Mouse (Mus musculus) myocyte (in vitro differentiated cells): ENCODE data around the gene Hadhb.

ENCODE experiments used
- CEBPB ChIP-seq: IDR thresholded peaks from 2 replicates; pipeline ENCODE4 v1.6.1; 2011; ENCODE audit warnings: mild to moderate bottlenecking, moderate library complexity; ENCODE audit not compliant: poor library complexity, insufficient read depth, severe bottlenecking
- E2F4 ChIP-seq: IDR thresholded peaks from one replicate; pipeline ENCODE4 v1.6.1; 2011; ENCODE audit warnings: mild to moderate bottlenecking, control low read depth, moderate library complexity; ENCODE audit not compliant: insufficient read depth
- MAX ChIP-seq: IDR thresholded peaks from one replicate; pipeline ENCODE4 v1.6.1; 2011; ENCODE audit warnings: low read depth, mild to moderate bottlenecking, control low read depth
- MYOD1 ChIP-seq, 3 experiments: IDR thresholded peaks; one replicate each; pipeline ENCODE4 v1.6.1; 2011; ENCODE audit warnings: control low read depth in 2 of 3, low read depth in 2 of 3, mild to moderate bottlenecking in 2 of 3, moderate library complexity in 1 of 3; ENCODE audit not compliant: insufficient read length in 2 of 3, control insufficient read depth in 1 of 3
- POLR2A ChIP-seq: IDR thresholded peaks from one replicate; pipeline ENCODE4 v1.6.1; 2011; ENCODE audit warnings: low read depth, mild to moderate bottlenecking, control low read depth, moderate library complexity; ENCODE audit not compliant: insufficient read length
- SRF ChIP-seq: IDR thresholded peaks from one replicate; pipeline ENCODE4 v1.6.1; 2011; ENCODE audit warnings: low read depth; ENCODE audit not compliant: control insufficient read depth, insufficient read length
- TCF12 ChIP-seq: IDR thresholded peaks from one replicate; pipeline ENCODE4 v1.6.1; 2011; ENCODE audit warnings: mild to moderate bottlenecking, control low read depth; ENCODE audit not compliant: poor library complexity, insufficient read depth, severe bottlenecking
- USF1 ChIP-seq: IDR thresholded peaks from one replicate; pipeline ENCODE4 v1.6.1; 2011; ENCODE audit warnings: low read depth, mild to moderate bottlenecking, control low read depth, moderate library complexity

DNA sequence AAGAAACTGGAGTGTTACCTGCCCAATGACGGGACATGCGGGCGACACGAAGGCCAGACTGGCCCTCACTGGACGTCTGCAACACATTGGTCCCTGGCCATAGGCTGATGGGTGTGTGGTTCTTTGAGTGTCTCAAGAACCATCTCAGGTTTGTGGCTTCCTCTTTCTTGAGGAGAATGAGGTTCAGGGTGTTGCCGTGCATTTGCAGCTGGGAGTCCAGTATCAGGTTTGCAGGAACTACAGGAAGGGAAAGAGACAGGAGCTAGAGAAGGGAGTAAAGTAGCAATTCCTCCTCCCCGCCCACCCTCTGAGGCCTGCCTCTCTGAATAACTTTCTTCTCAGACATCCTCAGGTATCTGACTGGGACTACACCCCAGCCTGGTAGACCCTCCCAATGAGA, 47.2 kb downstream of the Hadhb start:
- TF ChIP-seq MAX, result no peak
- TF ChIP-seq USF1, result no peak
- no peak for TF ChIP-seq POLR2A
- TF ChIP-seq MYOD1 (IDR thresholded peaks at IDR 0.05; ENCODE audit: control insufficient read depth in 1 of 3, insufficient read length in 2 of 3, low read depth in 2 of 3), result no peak
- TF ChIP-seq TCF12, result no peak
- TF ChIP-seq CEBPB, result no peak
- TF ChIP-seq SRF, result no peak
- no peak for TF ChIP-seq E2F4
